Mouse (Mus musculus): ENCODE measurements at regions not wholly inside any gene's neighbourhood (a gene's known extent, or its start where the extent isn't known, plus 50 kb on each side); places are given as distances from the start of the nearest gene placed in this dataset.
"Not testable (repeated sequence)": the region's sequence is repeated elsewhere in the genome, so short reads cannot be mapped to it uniquely, and the experiment has no call there.

GRCm38 (mm10) chr14:24386756-24387155, 93.7 kb downstream of the E330034G19Rik start:
- intact Hi-C loops (cut with DNase I) = loop anchor here (5.0 kb wide), 1 partner anchor 56 kb away; no protein-coding TSS in a partner anchor

GRCm38 (mm10) chr14:24391841-24392240, 95.0 kb downstream of the Polr3a start:
- intact Hi-C loops (cut with DNase I) = not testable (repeated sequence)

All from adrenal gland (tissue).